Mouse (Mus musculus) spleen, adult 2 months (tissue): Measurements from ENCODE around the gene Map2k6. TPM values are rescaled to one million over a fixed set of nuclear protein-coding genes. Genes with fewer than 3 reads are reported as not detected.

Source experiments
- DNase-seq, 2 experiments: peaks; one replicate each; pipeline versions ENCODE4 v3.0.0 to v3.0.0-alpha.2; 2012 to 2021; ENCODE audit warnings: low spot score in 2 of 2, low read depth in 1 of 2
- H3K27ac ChIP-seq: fragments of 200-500 bp; 2 replicates; pipeline ENCODE4 v1.5.1; 2012; ENCODE audit warnings: low read length, inconsistent platforms; ENCODE audit not compliant: insufficient read depth
- H3K27me3 ChIP-seq: fragments of 200-500 bp; 2 replicates; pipeline ENCODE4 v1.6.1; 2012; ENCODE audit warnings: mild to moderate bottlenecking, moderate library complexity, low read length, inconsistent platforms; ENCODE audit not compliant: control insufficient read depth, insufficient read depth
- H3K36me3 ChIP-seq: fragments of 200-500 bp; 2 replicates; pipeline ENCODE4 v1.6.1; 2012; ENCODE audit warnings: mild to moderate bottlenecking, low read length, inconsistent platforms; ENCODE audit not compliant: control insufficient read depth, insufficient read depth
- H3K4me1 ChIP-seq: fragments of 200-500 bp; 2 replicates; pipeline ENCODE4 v1.6.1; 2011; ENCODE audit warnings: inconsistent platforms; ENCODE audit not compliant: control insufficient read depth, insufficient read depth, insufficient read length
- H3K4me3 ChIP-seq: fragments of 200-500 bp; 2 replicates; pipeline ENCODE4 v1.5.1; 2011; ENCODE audit warnings: mild to moderate bottlenecking, inconsistent platforms; ENCODE audit not compliant: insufficient read depth, insufficient read length; ENCODE audit errors: extremely low read depth
- CTCF ChIP-seq: fragments of 200-500 bp; IDR thresholded peaks from 2 replicates; pipeline ENCODE4 v1.5.1; 2011; ENCODE audit warnings: mild to moderate bottlenecking, inconsistent platforms; ENCODE audit not compliant: insufficient read depth, insufficient read length, insufficient replicate concordance; ENCODE audit errors: extremely low read depth
- POLR2A ChIP-seq: fragments of 200-500 bp; IDR thresholded peaks from 2 replicates; pipeline ENCODE4 v1.6.1; 2011; ENCODE audit warnings: low read depth, low read length, inconsistent platforms
- WGBS: fragments of 180-500 bp; shearing (Covaris S2); methylation state at CpG from one replicate; pipeline ENCODE4 v1.1.7; 2018; 5-methylcytosine and 5-hydroxymethylcytosine counted together
- polyA plus RNA-seq: library from polyadenylated mRNA; depleted of rRNA; stranded (reverse); fragments of >200 nt; gene quantifications from 2 replicates; pipeline ENCODE4 v1.2.3, GENCODE M21; 2012

Map2k6 gene
- polyA plus RNA-seq, 1 experiment: 2.1 TPM

GRCm38 (mm10) chr11:110488301-110488700 lies 89.4 kb downstream of the Map2k6 start:
- 94% methylated on average over 7 of the region's 7 CpGs for WGBS
- Histone ChIP-seq H3K27ac (no peak overlapping the region), H3K4me3 (no peak overlapping the region), H3K27me3 (no peaks in the 10 kb centered on the region), H3K4me1 (no peaks in the 10 kb centered on the region), H3K36me3 (peaks cover 8% of the 10 kb centered on the region)
- DNase-seq: no peak
- TF ChIP-seq CTCF (no peak), POLR2A (no peak)

DNA sequence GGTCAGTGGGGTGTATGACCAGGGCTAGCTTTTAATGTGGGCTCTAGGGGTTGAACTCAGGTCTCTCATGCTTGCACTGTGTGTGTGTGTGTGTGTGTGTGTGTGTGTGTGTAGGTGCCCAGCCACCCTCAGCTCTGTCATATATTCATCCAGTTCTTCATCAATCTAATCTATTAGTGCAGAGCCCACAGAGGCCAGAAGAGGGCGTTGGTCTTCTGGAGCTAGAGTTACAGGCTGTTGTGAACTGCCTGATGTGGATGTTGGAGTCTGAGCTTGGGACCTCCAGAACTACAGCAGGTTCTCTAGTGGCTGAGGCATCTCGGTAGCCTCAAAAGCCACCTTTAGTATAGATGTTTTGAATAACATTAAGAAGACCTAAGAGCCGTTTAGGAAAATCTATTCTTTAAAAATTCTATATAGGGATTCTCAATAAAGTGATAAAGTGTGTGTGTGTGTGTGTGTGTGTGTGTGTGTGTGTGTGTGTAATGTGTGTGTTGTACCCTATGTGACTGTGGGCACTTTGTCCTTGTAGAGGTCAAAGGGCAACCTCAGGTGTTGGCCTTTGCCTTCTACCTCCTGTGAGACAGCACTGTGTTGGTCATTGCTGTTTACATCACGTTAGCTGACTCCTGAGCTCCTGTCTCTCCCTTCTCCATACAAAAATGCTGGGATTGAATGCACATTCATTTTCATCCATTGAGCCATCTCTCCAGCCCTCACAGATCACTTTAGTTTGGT lies 96.6 kb downstream of the Map2k6 start:
- Histone ChIP-seq H3K27me3 (no peaks in the 10 kb centered on the region), H3K4me1 (no peaks in the 10 kb centered on the region), H3K4me3 (no peak overlapping the region), H3K36me3 (peaks cover 26% of the 10 kb centered on the region), H3K27ac (no peak overlapping the region)
- WGBS: 87% methylated on average over 4 of the region's 4 CpGs
- no peak for TF ChIP-seq POLR2A
- TF ChIP-seq CTCF: no peak
- DNase-seq: no peak

- H3K4me3 ChIP-seq: no peak overlapping the region
- DNase-seq: peak; percentile 26 to 40
- H3K36me3 ChIP-seq: peaks cover 27% of the 10 kb centered on the region
- no peaks in the 10 kb centered on the region for H3K27me3 ChIP-seq
- H3K27ac ChIP-seq: no peak overlapping the region
- WGBS: 62% methylated on average over 12 of the region's 12 CpGs
- no peaks in the 10 kb centered on the region for H3K4me1 ChIP-seq
- TF ChIP-seq POLR2A: no peak
- TF ChIP-seq CTCF: peak; percentile 55; the same call in 1 of the 2 replicates
Measured at GRCm38 (mm10) chr11:110496061-110496446, 97.1 kb downstream of the Map2k6 start.

GRCm38 (mm10) chr11:110497743-110498142 lies 98.8 kb downstream of the Map2k6 start:
- no peak for TF ChIP-seq POLR2A
- TF ChIP-seq CTCF: no peak
- Histone ChIP-seq H3K27me3 (no peaks in the 10 kb centered on the region), H3K36me3 (peaks cover 24% of the 10 kb centered on the region), H3K4me1 (no peaks in the 10 kb centered on the region), H3K4me3 (no peak overlapping the region), H3K27ac (no peak overlapping the region)
- WGBS: 95% methylated on average over 8 of the region's 8 CpGs
- DNase-seq: no peak

- TF ChIP-seq POLR2A: no peak
- TF ChIP-seq CTCF: peak; percentile 36; the same call in 1 of the 2 replicates
- peak in 1 of 2 experiments; percentile 19 for DNase-seq
- Histone ChIP-seq H3K27me3 (no peaks in the 10 kb centered on the region), H3K4me3 (no peak overlapping the region), H3K4me1 (no peaks in the 10 kb centered on the region), H3K27ac (no peak overlapping the region), H3K36me3 (peaks cover 18% of the 10 kb centered on the region)
- WGBS: 49% methylated on average over 6 of the region's 6 CpGs
Measured at GRCm38 (mm10) chr11:110498651-110499213, 99.8 kb downstream of the Map2k6 start.

- no peak for TF ChIP-seq POLR2A
- TF ChIP-seq CTCF: no peak
- 87% methylated on average over 11 of the region's 11 CpGs for WGBS
- Histone ChIP-seq H3K27ac (no peak overlapping the region), H3K4me3 (no peak overlapping the region), H3K4me1 (no peaks in the 10 kb centered on the region), H3K36me3 (peaks cover 20% of the 10 kb centered on the region), H3K27me3 (no peaks in the 10 kb centered on the region)
- DNase-seq: no peak
Measured at GRCm38 (mm10) chr11:110502937-110503670, 104.2 kb downstream of the Map2k6 start.
